In the genomic region with DNA sequence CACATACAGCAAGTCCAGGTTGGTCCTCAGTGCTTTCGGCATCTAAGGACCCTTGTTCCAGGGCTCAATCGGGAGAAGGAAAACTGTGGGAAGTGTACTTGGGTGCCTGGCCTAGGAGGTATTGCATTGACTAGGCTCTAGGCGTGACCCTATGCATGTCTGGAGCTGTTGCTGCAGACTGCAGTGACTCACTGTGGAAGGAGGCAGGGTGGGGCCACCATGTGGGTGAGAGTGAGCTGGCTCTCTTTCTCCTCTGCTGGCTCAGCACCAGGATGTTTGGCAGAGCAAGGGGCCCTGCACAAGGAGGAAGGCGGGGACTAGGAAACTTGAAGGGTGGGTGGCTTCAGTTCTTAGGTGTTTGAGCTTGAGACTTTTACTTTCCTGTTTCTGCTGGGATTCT, we compare ENCODE assay signal across 8 mouse cellular contexts. TPM values are rescaled to one million over a fixed set of nuclear protein-coding genes. Genes with fewer than 3 reads are reported as not detected.
A peak's percentile ranks its signal among the peaks of the same experiment; 100 is the strongest.
DNase-seq lines count a peak whose midpoint lies in the region; ATAC-seq and TF ChIP-seq lines count a peak whose summit lies in the region.

No protein-coding gene starts in this region.

- no peaks in the 10 kb centered on the region for H3K9me3 ChIP-seq in forebrain, embryonic 16.5 days (ENCODE audit: control insufficient read depth, low read length)

- H3K4me2 ChIP-seq in forebrain, embryonic 16.5 days (ENCODE audit: low read length): no peak overlapping the region

- peak; percentile 91 for DNase-seq in CD4-positive helper T cell, adult 2 months (ENCODE audit: low read depth, low spot score)
- DNase-seq in T-cell, adult 2 months (ENCODE audit: low spot score): peak; percentile 84
- DNase-seq in heart, postnatal 25 days (ENCODE audit: low spot score): peak; percentile 89
- DNase-seq in left cerebral cortex, adult 2 months (ENCODE audit: extremely low spot score in 1 of 2, low spot score in 2 of 2): peak; percentile 72 to 78
- peak; percentile 62 to 76 for DNase-seq in spleen, postnatal 4 days (ENCODE audit: low spot score in 2 of 2)
- DNase-seq in cerebellum, adult 2 months: no peak

- ATAC-seq in forebrain, embryonic 16.5 days: peak; percentile 86

- H3K4me1 ChIP-seq in forebrain, embryonic 16.5 days (replicated peaks; ENCODE audit: control insufficient read depth, insufficient read depth, low read length): peaks cover 11% of the 10 kb centered on the region
- H3K4me1 ChIP-seq in cerebellum, adult 2 months (ENCODE audit: control insufficient read depth, insufficient read depth, low read length): no peaks in the 10 kb centered on the region

- no peaks in the 10 kb centered on the region for H3K27me3 ChIP-seq in forebrain, embryonic 16.5 days (replicated peaks; ENCODE audit: control insufficient read depth, insufficient read depth, low read length)
- no peaks in the 10 kb centered on the region for H3K27me3 ChIP-seq in cerebellum, adult 2 months (ENCODE audit: control insufficient read depth, insufficient read depth, low read length)

- H3K79me2 ChIP-seq in macrophage (ENCODE audit: inconsistent target): peaks cover 100% of the 10 kb centered on the region

- H3K36me3 ChIP-seq in forebrain, embryonic 16.5 days (ENCODE audit: control insufficient read depth, insufficient read depth): no peaks in the 10 kb centered on the region
- peaks cover 36% of the 10 kb centered on the region for H3K36me3 ChIP-seq in macrophage (ENCODE audit: inconsistent target)

- no peak overlapping the region for H3K27ac ChIP-seq in forebrain, embryonic 16.5 days (ENCODE audit: low read length)
- peak overlapping the region; percentile 50; the same call in 1 of the 2 replicates for H3K27ac ChIP-seq in left cerebral cortex, adult 2 months
- H3K27ac ChIP-seq in macrophage: peak overlapping the region; percentile 79
- no peak overlapping the region for H3K27ac ChIP-seq in cerebellum, adult 2 months (ENCODE audit: insufficient read depth, low read length)

- no peak for TF ChIP-seq CTCF in left cerebral cortex, adult 2 months (IDR thresholded peaks at IDR 0.05)
- no peak for TF ChIP-seq CTCF in cerebellum, adult 2 months (IDR thresholded peaks at IDR 0.05; ENCODE audit: borderline replicate concordance, insufficient read depth, low read depth, low read length)

- no peak overlapping the region for H3K9ac ChIP-seq in forebrain, embryonic 16.5 days (replicated peaks; ENCODE audit: low read depth, low read length)

- H3K4me3 ChIP-seq in forebrain, embryonic 16.5 days (replicated peaks; ENCODE audit: low read length): no peak overlapping the region
- no peak overlapping the region for H3K4me3 ChIP-seq in left cerebral cortex, adult 2 months
- H3K4me3 ChIP-seq in macrophage (ENCODE audit: inconsistent target): no peak overlapping the region
- H3K4me3 ChIP-seq in cerebellum, adult 2 months (replicated peaks; ENCODE audit: insufficient read depth, low read depth, low read length): no peak overlapping the region

- intact Hi-C loops in heart, postnatal 25 days (cut with DNase I): no loop called here
- intact Hi-C loops in left cerebral cortex, adult 2 months (cut with DNase I): no loop called here

- WGBS in forebrain, embryonic 16.5 days: 53% methylated on average over 4 of the region's 4 CpGs
- WGBS in macrophage (ENCODE audit: missing documents): 9% methylated on average over 4 of the region's 4 CpGs
- WGBS in cerebellum, adult 2 months: 26% methylated on average over 4 of the region's 4 CpGs

- TF ChIP-seq POLR2A in cerebellum, adult 2 months (IDR thresholded peaks at IDR 0.05; ENCODE audit: borderline replicate concordance, insufficient read depth, low read length): no peak

RNA-seq across cellular contexts. Expression of gene Ahnak, which starts 8.5 kb away (rescaled TPM):
- polyA plus RNA-seq in forebrain, embryonic 16.5 days (2015; fragmentation: Nextera tagmentation; extraction: Ambion mirVana): 2.2 and 3.4 TPM in 2 replicates
- 100 to 1,000 TPM; 283 to 326 TPM for total RNA-seq in heart, postnatal 25 days (2021)
- total RNA-seq in left cerebral cortex, adult 2 months (2021): 10 to 100 TPM; 22.5 to 32.2 TPM
- 1,000 to 10,000 TPM in 14 of 26 experiments, 100 to 1,000 TPM in 12; 456 to 7,544 (median 1,268) TPM for total RNA-seq in macrophage (2018; cell fraction: chromatin; rRNA removed)
- 100 to 1,000 TPM; 156 to 966 (median 391) TPM for total RNA-seq in macrophage (2018; cell fraction: cytosol; rRNA removed)
- 1,000 to 10,000 TPM in 9 of 26 experiments, 100 to 1,000 TPM in 17; 420 to 2,179 (median 869) TPM for total RNA-seq in macrophage (2018; cell fraction: nucleus; rRNA removed)
- 97.5 to 169 TPM (median 125 TPM) in 3 replicates for polyA plus RNA-seq in macrophage (2018)
- 5.3 and 5.8 TPM in 2 replicates for polyA plus RNA-seq in cerebellum, adult 2 months (2012; rRNA removed)

RNA-seq across cellular contexts. Expression of gene Eef1g, which starts 30.7 kb away (rescaled TPM):
- 346 and 348 TPM in 2 replicates for polyA plus RNA-seq in forebrain, embryonic 16.5 days (2015; fragmentation: Nextera tagmentation; extraction: Ambion mirVana)
- total RNA-seq in heart, postnatal 25 days (2021): 100 to 1,000 TPM; 241 to 256 TPM
- 100 to 1,000 TPM; 228 to 236 TPM for total RNA-seq in left cerebral cortex, adult 2 months (2021)
- 100 to 1,000 TPM in 21 of 26 experiments, 10 to 100 TPM in 5; 53.9 to 227 (median 126) TPM for total RNA-seq in macrophage (2018; cell fraction: chromatin; rRNA removed)
- 100 to 1,000 TPM; 190 to 422 (median 272) TPM for total RNA-seq in macrophage (2018; cell fraction: cytosol; rRNA removed)
- total RNA-seq in macrophage (2018; cell fraction: nucleus; rRNA removed): 100 to 1,000 TPM in 21 of 26 experiments, 10 to 100 TPM in 5; 78.8 to 331 (median 129) TPM
- polyA plus RNA-seq in macrophage (2018): 224 to 506 TPM (median 366 TPM) in 3 replicates
- polyA plus RNA-seq in cerebellum, adult 2 months (2012; rRNA removed): 263 and 281 TPM in 2 replicates

RNA-seq across cellular contexts. Expression of gene Tut1, which starts 43.9 kb away (rescaled TPM):
- 33.6 and 35.5 TPM in 2 replicates for polyA plus RNA-seq in forebrain, embryonic 16.5 days (2015; fragmentation: Nextera tagmentation; extraction: Ambion mirVana)
- total RNA-seq in heart, postnatal 25 days (2021): 1 to 10 TPM; 7.2 to 8.8 TPM
- total RNA-seq in left cerebral cortex, adult 2 months (2021): 10 to 100 TPM; 21.4 to 22.4 TPM
- 10 to 100 TPM in 25 of 26 experiments, 1 to 10 TPM in 1; 8.5 to 41.5 (median 30.1) TPM for total RNA-seq in macrophage (2018; cell fraction: chromatin; rRNA removed)
- 10 to 100 TPM in 17 of 26 experiments, 1 to 10 TPM in 9; 4.9 to 15.3 (median 11.1) TPM for total RNA-seq in macrophage (2018; cell fraction: cytosol; rRNA removed)
- total RNA-seq in macrophage (2018; cell fraction: nucleus; rRNA removed): 10 to 100 TPM; 10.2 to 38.9 (median 21.4) TPM
- polyA plus RNA-seq in macrophage (2018): 11.5 to 14.4 TPM (median 13.4 TPM) in 3 replicates
- 20.5 and 20.8 TPM in 2 replicates for polyA plus RNA-seq in cerebellum, adult 2 months (2012; rRNA removed)

RNA-seq across cellular contexts. Expression of gene Mta2, which starts 55.9 kb away (rescaled TPM):
- polyA plus RNA-seq in forebrain, embryonic 16.5 days (2015; fragmentation: Nextera tagmentation; extraction: Ambion mirVana): 175 and 186 TPM in 2 replicates
- 10 to 100 TPM; 29.5 to 32.3 TPM for total RNA-seq in heart, postnatal 25 days (2021)
- 10 to 100 TPM; 55.5 to 55.6 TPM for total RNA-seq in left cerebral cortex, adult 2 months (2021)
- 100 to 1,000 TPM in 24 of 26 experiments, 10 to 100 TPM in 2; 88.3 to 226 (median 144) TPM for total RNA-seq in macrophage (2018; cell fraction: chromatin; rRNA removed)
- 10 to 100 TPM; 44.2 to 69.6 (median 59.4) TPM for total RNA-seq in macrophage (2018; cell fraction: cytosol; rRNA removed)
- 100 to 1,000 TPM in 7 of 26 experiments, 10 to 100 TPM in 19; 59.1 to 117 (median 82.6) TPM for total RNA-seq in macrophage (2018; cell fraction: nucleus; rRNA removed)
- 63.1 to 68.2 TPM (median 63.7 TPM) in 3 replicates for polyA plus RNA-seq in macrophage (2018)
- 30.9 and 33.9 TPM in 2 replicates for polyA plus RNA-seq in cerebellum, adult 2 months (2012; rRNA removed)

Comparison
In these comparisons a context has a peak if more than half of its experiments do, and no peak if none do; other contexts are left out.
1. DNase-seq: peak in CD4-positive helper T cell, adult 2 months (single experiment), T-cell, adult 2 months (single experiment), heart, postnatal 25 days (single experiment), left cerebral cortex, adult 2 months (2 of 2) and spleen, postnatal 4 days (2 of 2); none in cerebellum, adult 2 months (0 of 2).
2. H3K27ac ChIP-seq: peak in left cerebral cortex, adult 2 months (single experiment) and macrophage (single experiment); none in forebrain, embryonic 16.5 days (single experiment) and cerebellum, adult 2 months (single experiment).
3. RNA of gene Ahnak, which starts 8.5 kb away (polyA plus RNA-seq): 97.5 to 169 TPM in macrophage; 5.3 to 5.8 TPM in cerebellum, adult 2 months and 2.2 to 3.4 TPM in forebrain, embryonic 16.5 days; every median in the first group is over 10 times any median in the second.